Mouse (Mus musculus) stomach, postnatal 0 days (tissue): ENCODE data around the gene Iqcn. TPM values are rescaled to one million over a fixed set of nuclear protein-coding genes. Genes with fewer than 3 reads are reported as not detected.

Source experiments
- ATAC-seq: fragments of 200-750 bp; cut with Nextera tagmentation; 2 replicates; pipeline ENCODE4 v1.8.0; 2017; ENCODE audit not compliant: low FRiP score, low TSS enrichment
- DNase-seq: peaks from one replicate; pipeline ENCODE4 v3.0.0-alpha.2; 2016; ENCODE audit warnings: low spot score
- H3K27ac ChIP-seq: fragments of 300-500 bp; sonication (generic); replicated peaks from 2 replicates; pipeline ENCODE4 v1.5.1; 2014; ENCODE audit warnings: mild to moderate bottlenecking, control low read depth
- H3K27me3 ChIP-seq: fragments of 300-500 bp; sonication (generic); 2 replicates; pipeline ENCODE4 v1.6.1; 2014; ENCODE audit warnings: low read length; ENCODE audit not compliant: control insufficient read depth, insufficient read depth
- H3K36me3 ChIP-seq: fragments of 300-500 bp; sonication (generic); 2 replicates; pipeline ENCODE4 v1.6.1; 2014; ENCODE audit warnings: low read length, mixed read lengths; ENCODE audit not compliant: control insufficient read depth, insufficient read depth
- H3K4me1 ChIP-seq: fragments of 300-500 bp; sonication (generic); replicated peaks from 2 replicates; pipeline ENCODE4 v1.6.1; 2014; ENCODE audit warnings: antibody characterized with exemption; ENCODE audit not compliant: control insufficient read depth, insufficient read depth
- H3K4me2 ChIP-seq: fragments of 300-500 bp; sonication (generic); replicated peaks from 2 replicates; pipeline ENCODE4 v1.6.1; 2014; ENCODE audit warnings: low read depth, mild to moderate bottlenecking, control low read depth, moderate library complexity
- H3K4me3 ChIP-seq: fragments of 300-500 bp; sonication (generic); 2 replicates; pipeline ENCODE4 v1.5.1; 2014; ENCODE audit warnings: low read depth, low read length, control low read depth
- H3K9ac ChIP-seq: fragments of 300-500 bp; sonication (generic); 2 replicates; pipeline ENCODE4 v1.6.1; 2014; ENCODE audit warnings: mild to moderate bottlenecking, low read length, control low read depth, mixed read lengths
- H3K9me3 ChIP-seq: fragments of 300-500 bp; sonication (generic); 2 replicates; pipeline ENCODE4 v1.6.1; 2016; ENCODE audit warnings: low read length; ENCODE audit not compliant: control insufficient read depth
- CTCF ChIP-seq: IDR thresholded peaks from 2 replicates; pipeline ENCODE4 v1.5.1; 2016; ENCODE audit warnings: antibody characterized with exemption, low read depth, mild to moderate bottlenecking, moderate library complexity
- EP300 ChIP-seq: optimal IDR thresholded peaks from 2 replicates; pipeline ENCODE3; 2016; ENCODE audit warnings: antibody characterized with exemption
- WGBS: fragments of 180-500 bp; shearing (Covaris S2); extraction: QIAGEN DNeasy Blood & Tissue Kit; methylation state at CpG from one replicate; pipeline ENCODE4 v1.1.7; 2014; 5-methylcytosine and 5-hydroxymethylcytosine counted together
- polyA plus RNA-seq: library from polyadenylated mRNA; unstranded; fragments of >200 nt; fragmentation: Nextera tagmentation; extraction: Ambion mirVana; gene quantifications from 2 replicates; pipeline ENCODE4 v1.2.1, GENCODE M21; 2015

Iqcn gene
- polyA plus RNA-seq, 1 experiment from 2014 or later, result not detected

DNA sequence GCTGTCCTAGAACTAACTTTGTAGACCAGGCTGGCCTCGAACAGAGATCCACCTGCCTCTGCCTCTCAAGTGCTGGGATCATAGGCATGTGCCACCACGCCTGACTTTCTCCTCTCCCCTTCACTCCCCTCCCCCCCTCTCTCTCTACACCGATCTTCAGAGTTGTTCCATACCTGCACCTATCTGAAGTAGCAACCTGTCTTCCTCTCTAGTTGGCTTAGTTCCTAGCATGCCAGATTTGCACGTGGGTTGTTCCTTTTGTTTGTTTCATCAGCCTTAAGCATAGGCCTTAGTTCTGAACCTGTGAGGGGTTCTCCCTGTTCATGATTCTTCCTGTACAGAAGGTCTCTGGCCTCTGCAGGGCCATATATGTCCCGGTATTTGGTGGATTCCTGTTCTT, 34.4 kb downstream of the Iqcn start:
- Histone ChIP-seq H3K27me3 (0 out of 2 replicates have a peak, but pooled peaks cover 2% of the 10 kb centered on the region), H3K4me2 (no peak overlapping the region), H3K4me1 (no peaks in the 10 kb centered on the region), H3K27ac (no peak overlapping the region), H3K9ac (no peak overlapping the region), H3K36me3 (no peaks in the 10 kb centered on the region), H3K4me3 (no peak overlapping the region), H3K9me3 (no peaks in the 10 kb centered on the region)
- no peak for ATAC-seq
- 57% methylated on average over 5 of the region's 5 CpGs for WGBS
- no peak for TF ChIP-seq CTCF
- TF ChIP-seq EP300, result no peak
- DNase-seq, result no peak

DNA sequence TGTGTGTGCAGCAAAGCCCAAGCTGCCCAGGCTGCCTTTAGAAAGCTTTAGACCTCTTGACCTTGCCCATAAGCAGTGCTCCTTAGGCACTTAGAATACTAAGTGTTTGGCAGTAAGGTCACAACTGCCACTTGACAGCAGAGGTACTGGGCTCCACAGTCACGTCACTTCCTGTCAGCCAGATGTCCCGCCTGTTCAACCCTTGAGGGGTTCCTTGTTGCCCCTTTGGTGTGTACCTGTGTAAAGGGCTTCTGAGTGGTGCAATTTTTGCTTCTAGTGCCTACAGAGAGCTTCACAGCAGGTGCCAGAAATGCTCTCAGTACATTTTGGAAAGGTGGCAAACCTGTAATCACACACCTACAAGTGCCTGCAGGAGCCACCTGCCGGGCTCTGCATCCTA, 35.0 kb downstream of the Iqcn start:
- no peaks in the 10 kb centered on the region for H3K4me1 ChIP-seq
- H3K9me3 ChIP-seq, result no peaks in the 10 kb centered on the region
- WGBS, result 48% methylated on average over 3 of the region's 3 CpGs
- no peaks in the 10 kb centered on the region for H3K36me3 ChIP-seq
- no peak overlapping the region for H3K4me2 ChIP-seq
- no peak overlapping the region for H3K27ac ChIP-seq
- DNase-seq (no peak), ATAC-seq (no peak)
- H3K4me3 ChIP-seq, result no peak overlapping the region
- 0 out of 2 replicates have a peak, but pooled peaks cover 4% of the 10 kb centered on the region for H3K27me3 ChIP-seq
- no peak for TF ChIP-seq CTCF
- no peak for TF ChIP-seq EP300
- H3K9ac ChIP-seq, result no peak overlapping the region

DNA sequence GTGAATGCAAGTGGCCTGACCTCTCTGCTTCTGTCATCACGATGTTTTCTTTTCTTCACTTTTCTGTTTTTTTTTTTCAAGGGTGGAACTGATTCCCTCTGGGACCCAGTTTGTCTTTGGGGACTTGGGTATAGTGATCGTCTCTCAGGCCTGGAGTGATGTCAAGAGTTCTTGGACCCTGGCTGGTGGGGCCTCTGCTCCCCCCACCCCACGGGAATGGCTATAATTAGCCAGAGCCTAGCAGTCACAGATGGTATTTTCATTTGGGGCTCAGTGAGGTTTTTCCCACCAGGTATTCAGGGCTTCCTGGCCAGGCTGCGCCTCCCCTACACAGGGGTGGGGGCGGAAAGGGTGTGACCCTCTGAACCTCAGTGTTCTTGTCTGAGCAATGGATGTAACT, 38.4 kb downstream of the Iqcn start:
- DNase-seq (no peak), ATAC-seq (no peak)
- Histone ChIP-seq H3K27ac (no peak overlapping the region), H3K9me3 (no peaks in the 10 kb centered on the region), H3K4me3 (no peak overlapping the region), H3K4me1 (0 out of 2 replicates have a peak, but pooled peaks cover 3% of the 10 kb centered on the region), H3K4me2 (no peak overlapping the region), H3K27me3 (0 out of 2 replicates have a peak, but pooled peaks cover 5% of the 10 kb centered on the region), H3K36me3 (no peaks in the 10 kb centered on the region), H3K9ac (no peak overlapping the region)
- no peak for TF ChIP-seq EP300
- TF ChIP-seq CTCF, result no peak
- WGBS, result 52% methylated on average over 5 of the region's 5 CpGs

DNA sequence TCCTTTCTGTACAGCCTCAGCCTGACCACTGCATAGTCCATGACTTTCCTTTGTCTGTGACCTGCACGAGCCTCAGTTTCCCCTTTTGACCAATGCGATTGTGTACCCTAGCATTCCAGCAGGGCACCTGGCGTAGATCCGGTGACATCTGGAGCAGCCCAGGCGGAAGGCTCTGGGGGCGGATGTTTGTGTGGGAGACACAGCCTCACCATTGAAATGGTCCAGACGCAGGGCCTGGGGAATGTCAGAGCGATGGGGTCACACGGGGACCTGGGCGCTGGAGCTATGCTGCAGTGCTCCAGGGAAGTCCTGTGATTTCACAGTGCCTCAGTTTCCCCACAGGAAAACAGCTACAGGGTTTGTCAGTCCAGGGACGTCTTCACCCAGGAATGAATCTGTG, 38.9 kb downstream of the Iqcn start:
- H3K27me3 ChIP-seq, result 0 out of 2 replicates have a peak, but pooled peaks cover 5% of the 10 kb centered on the region
- no peak for DNase-seq
- no peak overlapping the region for H3K9ac ChIP-seq

DNA sequence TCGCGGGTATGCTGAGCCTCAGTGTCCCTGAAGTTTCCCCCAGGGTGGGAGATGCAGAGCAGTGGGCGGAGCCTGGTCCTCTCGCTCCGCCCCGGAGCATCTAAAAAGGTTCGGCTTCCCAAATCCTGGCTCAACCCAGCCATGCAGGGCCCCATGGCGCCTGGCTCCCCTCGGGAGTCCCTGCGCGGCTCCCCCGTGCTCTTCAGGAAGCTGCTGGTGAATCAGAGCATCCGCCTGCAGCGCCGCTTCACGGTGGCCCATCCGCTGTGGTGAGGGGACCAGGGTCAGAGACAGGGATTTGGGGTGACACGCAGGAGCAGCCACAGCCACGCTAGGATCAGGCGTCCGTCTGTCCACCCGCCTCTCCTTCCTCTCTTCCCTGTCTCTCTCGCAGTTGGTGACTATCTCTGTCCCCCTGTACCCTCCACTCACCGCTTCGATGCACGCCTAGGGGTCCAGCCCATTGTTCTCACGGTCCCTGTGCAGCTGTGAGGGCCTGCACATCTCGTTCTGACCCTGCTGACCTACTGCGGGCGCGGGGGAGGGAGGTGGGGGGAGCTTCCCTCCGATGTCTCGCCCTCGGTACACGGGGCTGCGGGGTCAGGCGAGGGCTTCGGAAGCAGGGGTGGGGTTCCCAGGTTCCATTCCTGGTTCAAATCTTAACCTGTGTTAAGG, 39.9 kb downstream of the Iqcn start:
- no peaks in the 10 kb centered on the region for H3K36me3 ChIP-seq
- H3K4me3 ChIP-seq, result peak overlapping the region; percentile 28; the same call in 1 of the 2 replicates
- no peak for DNase-seq
- no peaks in the 10 kb centered on the region for H3K9me3 ChIP-seq
- no peak overlapping the region for H3K9ac ChIP-seq
- 0 out of 2 replicates have a peak, but pooled peaks cover 5% of the 10 kb centered on the region for H3K27me3 ChIP-seq
- WGBS, result 6% methylated on average over 36 of the region's 38 CpGs
- no peak for TF ChIP-seq EP300
- no peak for TF ChIP-seq CTCF
- 0 out of 2 replicates have a peak, but pooled peaks cover 3% of the 10 kb centered on the region for H3K4me1 ChIP-seq
- no peak overlapping the region for H3K27ac ChIP-seq
- H3K4me2 ChIP-seq, result peak overlapping the region; percentile 49; the same call in 1 of the 2 replicates
- no peak for ATAC-seq

More for the DNA sequence above, 38.9 kb downstream of the Iqcn start:
- no peak for ATAC-seq
- TF ChIP-seq EP300, result no peak
- TF ChIP-seq CTCF, result no peak
- WGBS, result 48% methylated on average over 11 of the region's 11 CpGs
- no peak overlapping the region for H3K4me3 ChIP-seq
- H3K4me2 ChIP-seq, result no peak overlapping the region
- no peak overlapping the region for H3K27ac ChIP-seq
- no peaks in the 10 kb centered on the region for H3K9me3 ChIP-seq
- H3K4me1 ChIP-seq, result 0 out of 2 replicates have a peak, but pooled peaks cover 3% of the 10 kb centered on the region
- no peaks in the 10 kb centered on the region for H3K36me3 ChIP-seq
